Mouse (Mus musculus) myocyte (in vitro differentiated cells): ENCODE data around the gene Ets1. TPM values are rescaled to one million over a fixed set of nuclear protein-coding genes. Genes with fewer than 3 reads are reported as not detected.
A peak's percentile ranks its signal among the peaks of the same experiment; 100 is the strongest.

ENCODE experiments used
- H3K27me3 ChIP-seq: one replicate; pipeline ENCODE4 v1.6.1; 2011; ENCODE audit not compliant: control insufficient read depth, insufficient read depth, insufficient read length
- H3K36me3 ChIP-seq: one replicate; pipeline ENCODE4 v1.6.1; 2011; ENCODE audit not compliant: control insufficient read depth, insufficient read depth
- H3K4me2 ChIP-seq: one replicate; pipeline ENCODE4 v1.6.1; 2011; ENCODE audit warnings: low read depth, control low read depth
- H3K4me3 ChIP-seq: one replicate; pipeline ENCODE4 v1.5.1; 2011; ENCODE audit warnings: mild to moderate bottlenecking, control low read depth, moderate library complexity
- H3K79me2 ChIP-seq: one replicate; pipeline ENCODE4 v1.6.1; 2011; ENCODE audit not compliant: control insufficient read depth, insufficient read depth
- H3ac ChIP-seq: one replicate; pipeline ENCODE4 v1.6.1; 2011; ENCODE audit not compliant: control insufficient read depth, insufficient read length
- CEBPB ChIP-seq: IDR thresholded peaks from 2 replicates; pipeline ENCODE4 v1.6.1; 2011; ENCODE audit warnings: mild to moderate bottlenecking, moderate library complexity; ENCODE audit not compliant: poor library complexity, insufficient read depth, severe bottlenecking
- E2F4 ChIP-seq: IDR thresholded peaks from one replicate; pipeline ENCODE4 v1.6.1; 2011; ENCODE audit warnings: mild to moderate bottlenecking, control low read depth, moderate library complexity; ENCODE audit not compliant: insufficient read depth
- MAX ChIP-seq: IDR thresholded peaks from one replicate; pipeline ENCODE4 v1.6.1; 2011; ENCODE audit warnings: low read depth, mild to moderate bottlenecking, control low read depth
- MYOD1 ChIP-seq, 3 experiments: IDR thresholded peaks; one replicate each; pipeline ENCODE4 v1.6.1; 2011; ENCODE audit warnings: control low read depth in 2 of 3, low read depth in 2 of 3, mild to moderate bottlenecking in 2 of 3, moderate library complexity in 1 of 3; ENCODE audit not compliant: insufficient read length in 2 of 3, control insufficient read depth in 1 of 3
- MYOG ChIP-seq, 3 experiments: IDR thresholded peaks; one replicate each; pipeline ENCODE4 v1.6.1; 2011; ENCODE audit warnings: control low read depth in 2 of 3, low read depth in 2 of 3, mild to moderate bottlenecking in 2 of 3; ENCODE audit not compliant: insufficient read length in 2 of 3, control insufficient read depth in 1 of 3, insufficient read depth in 1 of 3
- POLR2A ChIP-seq: IDR thresholded peaks from one replicate; pipeline ENCODE4 v1.6.1; 2011; ENCODE audit warnings: low read depth, mild to moderate bottlenecking, control low read depth, moderate library complexity; ENCODE audit not compliant: insufficient read length
- POLR2AphosphoS2 ChIP-seq: IDR thresholded peaks from one replicate; pipeline ENCODE4 v1.6.1; 2011; ENCODE audit warnings: low read depth, control low read depth; ENCODE audit not compliant: insufficient read length
- REST ChIP-seq: IDR thresholded peaks from one replicate; pipeline ENCODE4 v1.6.1; 2011; ENCODE audit warnings: mild to moderate bottlenecking, control low read depth, moderate library complexity; ENCODE audit not compliant: insufficient read depth, insufficient read length
- SRF ChIP-seq: IDR thresholded peaks from one replicate; pipeline ENCODE4 v1.6.1; 2011; ENCODE audit warnings: low read depth; ENCODE audit not compliant: control insufficient read depth, insufficient read length
- TCF12 ChIP-seq: IDR thresholded peaks from one replicate; pipeline ENCODE4 v1.6.1; 2011; ENCODE audit warnings: mild to moderate bottlenecking, control low read depth; ENCODE audit not compliant: poor library complexity, insufficient read depth, severe bottlenecking
- TCF3 ChIP-seq: IDR thresholded peaks from one replicate; pipeline ENCODE4 v1.6.1; 2011; ENCODE audit warnings: low read depth, control low read depth; ENCODE audit not compliant: insufficient read length
- USF1 ChIP-seq: IDR thresholded peaks from one replicate; pipeline ENCODE4 v1.6.1; 2011; ENCODE audit warnings: low read depth, mild to moderate bottlenecking, control low read depth, moderate library complexity
- polyA plus RNA-seq: library from polyadenylated mRNA; unstranded; fragments of >200 nt; fragmentation: generic; extraction: Trizol; gene quantifications from one replicate; pipeline ENCODE4 v1.2.1, GENCODE M21; 2012; ENCODE audit warnings: missing spikeins

Gene Ets1
- polyA plus RNA-seq, 1 experiment, result 5.4 TPM

GRCm38 (mm10) chr9:32694111-32694824, 58.2 kb downstream of the Ets1 start:
- H3K4me2 ChIP-seq, result no peak overlapping the region
- no peaks in the 10 kb centered on the region for H3K27me3 ChIP-seq
- H3K79me2 ChIP-seq, result peaks cover 29% of the 10 kb centered on the region
- no peak overlapping the region for H3ac ChIP-seq
- H3K4me3 ChIP-seq, result no peak overlapping the region
- no peaks in the 10 kb centered on the region for H3K36me3 ChIP-seq
- TF ChIP-seq TCF3 (no peak), MAX (no peak), CEBPB (peak; percentile 84)

DNA sequence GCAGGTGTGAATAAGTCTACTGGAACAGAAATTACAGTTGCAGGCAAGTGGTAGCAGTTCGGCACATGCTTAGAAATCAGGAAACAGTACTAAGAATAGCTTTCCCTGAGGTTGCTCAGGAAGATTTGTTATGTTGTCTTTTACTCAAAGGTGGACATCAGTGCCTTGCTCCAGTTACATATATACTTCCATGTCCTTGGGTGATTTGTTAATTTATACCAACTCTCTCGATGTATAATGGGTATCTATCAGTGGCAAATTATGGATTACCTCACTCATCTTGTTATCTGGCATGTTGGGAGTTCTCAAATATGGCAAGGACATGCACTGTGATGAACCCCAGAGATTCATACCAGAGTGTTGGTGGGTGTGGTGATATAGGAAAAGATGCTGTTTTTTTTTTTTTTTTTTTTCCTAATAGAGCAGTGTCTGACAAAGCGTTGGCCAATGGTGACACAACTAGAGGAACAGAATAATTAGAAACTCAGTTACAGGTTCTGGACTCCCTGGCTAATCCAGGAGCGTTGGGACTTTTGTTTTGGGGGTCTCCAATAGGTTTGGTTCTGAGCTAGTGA, 59.0 kb downstream of the Ets1 start:
- no peaks in the 10 kb centered on the region for H3K36me3 ChIP-seq
- peak overlapping the region; percentile 51 for H3K4me3 ChIP-seq
- H3K4me2 ChIP-seq, result peak overlapping the region; percentile 76
- peaks cover 36% of the 10 kb centered on the region for H3K79me2 ChIP-seq
- no peaks in the 10 kb centered on the region for H3K27me3 ChIP-seq
- no peak overlapping the region for H3ac ChIP-seq
- no peak for TF ChIP-seq USF1
- TF ChIP-seq REST, result no peak
- no peak for TF ChIP-seq CEBPB
- TF ChIP-seq TCF12, result no peak
- no peak for TF ChIP-seq POLR2AphosphoS2
- no peak for TF ChIP-seq TCF3
- no peak for TF ChIP-seq E2F4
- TF ChIP-seq MYOD1 (IDR thresholded peaks at IDR 0.05; ENCODE audit: control insufficient read depth in 1 of 3, insufficient read length in 2 of 3, low read depth in 2 of 3), result no peak
- TF ChIP-seq MAX, result no peak
- no peak for TF ChIP-seq POLR2A
- no peak for TF ChIP-seq SRF
- no peak for TF ChIP-seq MYOG (IDR thresholded peaks at IDR 0.05; ENCODE audit: control insufficient read depth in 1 of 3, insufficient read depth in 1 of 3, insufficient read length in 2 of 3, low read depth in 2 of 3)

- peaks cover 43% of the 10 kb centered on the region for H3K79me2 ChIP-seq
- no peaks in the 10 kb centered on the region for H3K27me3 ChIP-seq
- TF ChIP-seq REST, result no peak
- no peak for TF ChIP-seq MAX
- TF ChIP-seq POLR2A, result peak; percentile 89
- peak in 1 of 3 experiments; percentile 2 for TF ChIP-seq MYOG (IDR thresholded peaks at IDR 0.05; ENCODE audit: control insufficient read depth in 1 of 3, insufficient read depth in 1 of 3, insufficient read length in 2 of 3, low read depth in 2 of 3)
- TF ChIP-seq E2F4, result peak; percentile 49
- peak; percentile 89 for TF ChIP-seq POLR2AphosphoS2
- no peak for TF ChIP-seq TCF12
- peak overlapping the region; percentile 58 for H3ac ChIP-seq
- H3K36me3 ChIP-seq, result no peaks in the 10 kb centered on the region
- H3K4me2 ChIP-seq, result peak overlapping the region; percentile 84
- peak overlapping the region; percentile 51 for H3K4me3 ChIP-seq
Observed at GRCm38 (mm10) chr9:32695492-32696190, 59.6 kb downstream of the Ets1 start.

GRCm38 (mm10) chr9:32696259-32696658, 60.2 kb downstream of the Ets1 start:
- peak overlapping the region; percentile 58 for H3ac ChIP-seq
- no peak for TF ChIP-seq E2F4
- TF ChIP-seq MAX, result no peak
- TF ChIP-seq USF1, result no peak
- TF ChIP-seq SRF, result no peak
- no peak for TF ChIP-seq MYOG (IDR thresholded peaks at IDR 0.05; ENCODE audit: control insufficient read depth in 1 of 3, insufficient read depth in 1 of 3, insufficient read length in 2 of 3, low read depth in 2 of 3)
- TF ChIP-seq TCF3, result no peak
- no peak for TF ChIP-seq TCF12
- TF ChIP-seq POLR2A, result no peak
- TF ChIP-seq REST, result no peak
- TF ChIP-seq MYOD1 (IDR thresholded peaks at IDR 0.05; ENCODE audit: control insufficient read depth in 1 of 3, insufficient read length in 2 of 3, low read depth in 2 of 3), result no peak
- TF ChIP-seq CEBPB, result no peak
- no peak for TF ChIP-seq POLR2AphosphoS2
- H3K4me3 ChIP-seq, result peak overlapping the region; percentile 51

More at GRCm38 (mm10) chr9:32696259-32696658, 60.2 kb downstream of the Ets1 start:
- no peaks in the 10 kb centered on the region for H3K36me3 ChIP-seq
- H3K27me3 ChIP-seq, result no peaks in the 10 kb centered on the region
- peaks cover 49% of the 10 kb centered on the region for H3K79me2 ChIP-seq
- H3K4me2 ChIP-seq, result peak overlapping the region; percentile 84
